Mouse (Mus musculus): ENCODE data around the gene Gja4.
A peak's percentile ranks its signal among the peaks of the same experiment; 100 is the strongest.

DNA sequence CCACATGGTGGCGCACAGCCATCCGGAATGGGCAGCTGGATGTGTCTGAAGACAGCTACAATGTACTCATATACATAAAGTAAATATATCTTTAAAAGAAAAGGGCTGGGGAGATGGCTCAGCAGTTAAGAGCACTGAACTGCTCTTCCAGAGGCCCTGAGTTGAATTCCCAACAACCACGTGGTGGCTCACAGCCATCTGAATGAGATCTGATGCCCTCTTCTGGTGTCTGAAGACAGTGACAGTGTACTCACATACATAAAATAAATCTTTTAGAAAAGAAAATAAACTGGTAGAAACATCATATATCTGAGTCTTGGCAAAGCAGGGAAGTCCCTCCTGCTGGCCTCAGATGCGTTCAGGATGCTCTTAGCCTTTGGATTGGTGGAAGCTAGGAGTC lies 3.3 kb upstream of the Gja4 start:
- TF ChIP-seq CTCF (IDR thresholded peaks at IDR 0.05; ENCODE audit: low read depth) (peak; percentile 36), EP300 (optimal IDR thresholded peaks at IDR 0.05) (no peak)
